24 mouse cellular contexts compared by ENCODE assay signal in the genomic region with DNA sequence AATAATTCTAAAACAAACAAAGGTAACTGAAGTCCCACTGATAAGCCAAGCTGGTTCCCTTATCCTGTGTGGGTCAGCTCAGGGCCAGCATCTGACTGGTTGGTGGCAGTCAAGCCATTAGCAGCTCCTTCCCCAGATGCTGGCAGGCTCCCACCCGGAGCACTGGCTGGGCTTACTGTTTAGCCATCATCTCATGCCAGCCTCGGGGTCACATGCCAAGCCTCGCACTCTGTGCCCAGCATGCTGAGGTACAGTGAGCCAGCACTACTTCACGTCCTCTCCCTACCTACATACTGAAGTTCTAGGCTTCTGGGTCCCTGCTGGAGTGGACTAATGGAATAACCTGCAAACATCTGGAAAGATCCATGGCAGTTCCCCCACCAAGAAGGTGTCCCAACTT. TPM values are rescaled to one million over a fixed set of nuclear protein-coding genes. Genes with fewer than 3 reads are reported as not detected.
DNase-seq lines count a peak whose midpoint lies in the region; ATAC-seq and TF ChIP-seq lines count a peak whose summit lies in the region.
"Had no signal": no experiment of that assay in that cellular context is flagged by ENCODE, and none has a peak within 500 bp of the region (broad histone marks: within the 10 kb centered on the region; RNA-seq: fewer than 3 reads in every experiment).

No protein-coding gene starts in this region.

- no peak overlapping the region for H3K4me3 ChIP-seq in cerebellum, adult 2 months (replicated peaks; ENCODE audit: insufficient read depth, low read depth, low read length)
- H3K4me3 ChIP-seq: embryonic facial prominence, embryonic 10.5 days; forebrain, embryonic 13.5 days; heart, embryonic 10.5 days; hindbrain, embryonic 12.5 days had no signal

- intact Hi-C loops in left cerebral cortex, postnatal 4 days (cut with DNase I): no loop called here
- intact Hi-C loops in left cerebral cortex, postnatal 14 days (cut with DNase I): no loop called here

- H3K4me1 ChIP-seq in cerebellum, adult 2 months (ENCODE audit: control insufficient read depth, insufficient read depth, low read length): 0 out of 2 replicates have a peak, but pooled peaks cover 2% of the 10 kb centered on the region
- H3K4me1 ChIP-seq: forebrain, embryonic 13.5 days; hindbrain, embryonic 12.5 days had no signal

- H3K27ac ChIP-seq in cerebellum, adult 2 months (ENCODE audit: insufficient read depth, low read length): no peak overlapping the region
- H3K27ac ChIP-seq: embryonic facial prominence, embryonic 10.5 days; forebrain, embryonic 13.5 days; hindbrain, embryonic 12.5 days had no signal

- H3K27me3 ChIP-seq in cerebellum, adult 2 months (ENCODE audit: control insufficient read depth, insufficient read depth, low read length): no peaks in the 10 kb centered on the region
- H3K27me3 ChIP-seq: forebrain, embryonic 13.5 days; hindbrain, embryonic 12.5 days had no signal

- ATAC-seq in cerebellum, adult (ENCODE audit: insufficient number of reproducible peaks, low FRiP score, low TSS enrichment): no peak
- ATAC-seq: CD4-positive, CD25-positive, alpha-beta regulatory T cell, adult 4 months; forebrain, embryonic 13.5 days; forebrain, postnatal 0 days; hindbrain, embryonic 16.5 days; inflammation-experienced regulatory T-cells, adult 6 months; intestine, postnatal 0 days had no signal

- no peak for TF ChIP-seq CTCF in cerebellum, adult 2 months (IDR thresholded peaks at IDR 0.05; ENCODE audit: borderline replicate concordance, insufficient read depth, low read depth, low read length)

- peak; percentile 34 to 45 for DNase-seq in cerebellum, adult 2 months
- DNase-seq in cerebellum, postnatal 36 days: peak; percentile 29 to 35
- no peak for DNase-seq in cerebellum, postnatal 4 days (ENCODE audit: low spot score in 2 of 2)
- peak; percentile 67 for DNase-seq in left cerebral cortex, postnatal 4 days
- DNase-seq in left cerebral cortex, postnatal 14 days (ENCODE audit: low spot score in 2 of 2): no peak
- DNase-seq in brain, adult 2 months (ENCODE audit: low read depth, low spot score): peak; percentile 33
- DNase-seq: adrenal gland, postnatal 10 days; B cell, adult 2 months; forebrain, postnatal 0 days; heart, postnatal 10 days; heart, postnatal 4 days had no signal

- 16% methylated on average over 4 of the region's 4 CpGs for WGBS in cerebellum, adult 2 months

- TF ChIP-seq POLR2A in cerebellum, adult 2 months (IDR thresholded peaks at IDR 0.05; ENCODE audit: borderline replicate concordance, insufficient read depth, low read length): no peak

RNA-seq across cellular contexts. Expression of gene Pcsk9, which starts 10.6 kb away (rescaled TPM):
- polyA plus RNA-seq in cerebellum, adult 2 months (2012; rRNA removed): 0.33 and 0.34 TPM in 2 replicates
- 1 to 10 TPM; 4.4 to 5.3 TPM for total RNA-seq in left cerebral cortex, postnatal 4 days (2021)
- total RNA-seq in left cerebral cortex, postnatal 14 days (2021): 1 to 10 TPM; 2.7 to 2.8 TPM
- total RNA-seq: G1E; gastrocnemius, adult 8-10 months; heart, adult 18-20 months; heart, postnatal 10 days; heart, postnatal 4 days had no signal
- polyA plus RNA-seq: CD4-positive, CD25-positive, alpha-beta regulatory T cell, adult 4 months; G1E; inflammation-experienced regulatory T-cells, adult 6 months had no signal

RNA-seq across cellular contexts. Expression of gene Bsnd, which starts 38.6 kb away (rescaled TPM):
- polyA plus RNA-seq in cerebellum, adult 2 months (2012; rRNA removed): 0.03 and 0.10 TPM in 2 replicates
- not detected for total RNA-seq in left cerebral cortex, postnatal 4 days (2021)
- not detected for total RNA-seq in left cerebral cortex, postnatal 14 days (2021)
- total RNA-seq: adrenal gland, postnatal 10 days; forebrain, postnatal 0 days; heart, adult 18-20 months; heart, postnatal 10 days; heart, postnatal 4 days had no signal
- polyA plus RNA-seq: CD4-positive, CD25-positive, alpha-beta regulatory T cell, adult 4 months; embryonic facial prominence, embryonic 10.5 days; forebrain, embryonic 13.5 days; forebrain, postnatal 0 days; G1E; heart, embryonic 14.5 days; hindbrain, embryonic 16.5 days; inflammation-experienced regulatory T-cells, adult 6 months; intestine, postnatal 0 days had no signal

Comparison
In these comparisons a context has a peak if more than half of its experiments do, and no peak if none do; other contexts are left out.
1. DNase-seq: peak in cerebellum, adult 2 months (2 of 2), cerebellum, postnatal 36 days (2 of 2), left cerebral cortex, postnatal 4 days (single experiment) and brain, adult 2 months (single experiment); none in cerebellum, postnatal 4 days (0 of 2) and left cerebral cortex, postnatal 14 days (0 of 2).